Mouse (Mus musculus) liver, embryonic 11.5 days (tissue): ENCODE results near the gene Dpep1. TPM values are rescaled to one million over a fixed set of nuclear protein-coding genes. Genes with fewer than 3 reads are reported as not detected.

Experiments used
- ATAC-seq: fragments of 200-750 bp; cut with Nextera tagmentation; replicated peaks from 2 replicates; pipeline ENCODE4 v1.8.0; 2017; ENCODE audit warnings: moderate number of reproducible peaks, mild to moderate bottlenecking, moderate TSS enrichment, moderate library complexity; ENCODE audit not compliant: low FRiP score
- DNase-seq: peaks from one replicate; pipeline ENCODE4 v3.0.0-alpha.2; 2017; ENCODE audit warnings: low spot score
- H3K27ac ChIP-seq: fragments of 300-500 bp; sonication (generic); 2 replicates; pipeline ENCODE4 v1.5.1; 2014; ENCODE audit warnings: mild to moderate bottlenecking, low read depth, low read length, control low read depth
- H3K27me3 ChIP-seq: fragments of 300-500 bp; sonication (generic); replicated peaks from 2 replicates; pipeline ENCODE4 v1.6.1; 2014; ENCODE audit warnings: low read length, mixed read lengths; ENCODE audit not compliant: control insufficient read depth, insufficient read depth
- H3K36me3 ChIP-seq: fragments of 300-500 bp; sonication (generic); 2 replicates; pipeline ENCODE4 v1.6.1; 2014; ENCODE audit warnings: mild to moderate bottlenecking, low read length, moderate library complexity, mixed read lengths; ENCODE audit not compliant: control insufficient read depth, insufficient read depth
- H3K4me1 ChIP-seq: fragments of 300-500 bp; sonication (generic); replicated peaks from 2 replicates; pipeline ENCODE4 v1.6.1; 2014; ENCODE audit warnings: low read length, mixed read lengths; ENCODE audit not compliant: control insufficient read depth, insufficient read depth
- H3K4me2 ChIP-seq: fragments of 300-500 bp; sonication (generic); 2 replicates; pipeline ENCODE4 v1.6.1; 2014; ENCODE audit warnings: mild to moderate bottlenecking, control low read depth, moderate library complexity
- H3K4me3 ChIP-seq: fragments of 300-500 bp; sonication (generic); 2 replicates; pipeline ENCODE4 v1.5.1; 2014; ENCODE audit warnings: low read depth, low read length, control low read depth
- H3K9ac ChIP-seq: fragments of 300-500 bp; sonication (generic); 2 replicates; pipeline ENCODE4 v1.6.1; 2014; ENCODE audit warnings: low read depth, low read length, control low read depth
- H3K9me3 ChIP-seq: fragments of 300-500 bp; sonication (generic); 2 replicates; pipeline ENCODE4 v1.6.1; 2016; ENCODE audit warnings: low read length, inconsistent platforms, mixed read lengths; ENCODE audit not compliant: control insufficient read depth
- whole genome bisulfite sequencing: fragments of 180-500 bp; shearing (Covaris S2); extraction: QIAGEN DNeasy Blood & Tissue Kit; methylation state at CpG from one replicate; pipeline ENCODE4 v1.1.7; 2014; 5-methylcytosine and 5-hydroxymethylcytosine counted together
- polyA plus RNA-seq: library from polyadenylated mRNA; unstranded; fragments of >200 nt; fragmentation: Nextera tagmentation; extraction: Ambion mirVana; gene quantifications from 2 replicates; pipeline ENCODE4 v1.2.1, GENCODE M21; 2014

The Dpep1 gene
- 0.52 and 1.3 TPM in 2 replicates for polyA plus RNA-seq

DNA sequence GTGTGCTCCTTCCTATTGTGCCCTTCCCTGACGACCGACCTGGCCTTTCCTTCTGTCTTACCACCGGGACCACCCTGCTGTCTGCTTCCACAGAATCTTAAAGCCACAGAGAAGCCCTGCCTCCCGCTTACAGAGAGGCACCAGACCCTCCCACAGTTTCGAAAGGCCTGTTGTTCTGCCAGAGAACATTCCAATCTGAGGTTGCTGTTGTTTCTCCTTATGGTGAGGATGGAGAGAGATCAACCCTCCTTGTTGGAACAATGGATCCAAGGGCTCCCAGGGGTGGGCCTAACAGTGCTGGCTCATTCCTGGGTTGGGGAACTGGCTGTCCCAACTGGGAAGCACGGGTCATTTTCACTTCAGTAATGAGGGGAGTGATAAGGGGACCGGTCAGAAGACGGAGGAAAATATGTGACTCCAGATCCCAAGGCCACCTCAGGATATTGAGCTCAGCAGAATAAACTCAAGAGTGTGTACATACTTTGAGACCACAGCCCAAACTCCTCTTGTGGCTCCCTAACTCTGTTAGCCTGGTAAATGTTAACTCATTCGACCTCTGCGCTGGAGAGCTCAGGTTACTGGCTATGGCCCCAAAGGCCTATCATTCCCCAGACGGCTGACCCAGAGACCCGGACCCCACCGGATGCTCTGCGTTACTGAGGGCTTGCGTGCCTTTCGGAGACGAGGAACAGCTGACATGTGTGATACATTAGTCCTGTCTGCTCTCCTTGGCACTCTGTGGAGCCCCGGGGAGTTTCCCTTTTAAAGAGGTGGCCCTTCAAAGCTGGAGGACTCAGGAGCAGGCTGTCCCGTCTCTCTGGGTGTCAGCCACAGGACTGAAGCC, at the start of gene Dpep1:
Dpep1 (plus strand) TSS at position 677 of the 844 bp plus-strand sequence.
- Histone ChIP-seq H3K9ac (no peak within 1 kb of the TSS), H3K4me2 (no peak within 1 kb of the TSS), H3K4me1 (peaks cover 10% of the 10 kb centered on the region; the same call in 1 of the 2 replicates), H3K27me3 (0 out of 2 replicates have a peak, but pooled peaks cover 6% of the 10 kb centered on the region), H3K9me3 (no peaks in the 10 kb centered on the region), H3K36me3 (no peaks in the 10 kb centered on the region), H3K27ac (no peak within 1 kb of the TSS), H3K4me3 (no peak within 1 kb of the TSS)
- DNase-seq (no peak), ATAC-seq (no peak)
- 38% methylated on average over 19 of the region's 19 CpGs for WGBS

DNA sequence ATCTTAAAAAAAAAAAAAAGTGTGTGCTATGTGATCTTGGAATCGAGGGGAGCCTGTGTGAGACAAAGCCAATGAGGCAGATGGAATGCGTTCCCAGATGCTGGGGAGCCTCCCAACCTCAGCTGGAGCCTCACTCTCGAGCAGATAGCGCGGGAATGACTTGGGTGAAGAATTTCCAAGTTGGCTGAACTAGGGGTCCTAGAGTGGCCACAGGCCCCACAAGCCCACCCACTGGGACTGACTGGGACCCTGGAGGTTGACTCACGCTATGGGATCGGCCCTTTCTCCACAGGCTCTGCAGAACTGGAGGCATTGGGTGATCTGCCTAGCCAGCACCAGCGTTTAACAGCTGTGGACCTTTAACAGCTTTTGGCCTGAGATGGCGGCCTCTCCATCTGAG, 49.8 kb upstream of the Dpep1 start:
- H3K4me1 ChIP-seq, result 0 out of 2 replicates have a peak, but pooled peaks cover 3% of the 10 kb centered on the region
- no peaks in the 10 kb centered on the region for H3K27me3 ChIP-seq
- no peak for ATAC-seq
- no peak overlapping the region for H3K27ac ChIP-seq
- H3K4me3 ChIP-seq, result no peak overlapping the region
- no peak overlapping the region for H3K9ac ChIP-seq
- no peak overlapping the region for H3K4me2 ChIP-seq
- DNase-seq, result no peak
- no peaks in the 10 kb centered on the region for H3K36me3 ChIP-seq
- 0 out of 2 replicates have a peak, but pooled peaks cover 2% of the 10 kb centered on the region for H3K9me3 ChIP-seq
- 83% methylated on average over 9 of the region's 9 CpGs for WGBS

DNA sequence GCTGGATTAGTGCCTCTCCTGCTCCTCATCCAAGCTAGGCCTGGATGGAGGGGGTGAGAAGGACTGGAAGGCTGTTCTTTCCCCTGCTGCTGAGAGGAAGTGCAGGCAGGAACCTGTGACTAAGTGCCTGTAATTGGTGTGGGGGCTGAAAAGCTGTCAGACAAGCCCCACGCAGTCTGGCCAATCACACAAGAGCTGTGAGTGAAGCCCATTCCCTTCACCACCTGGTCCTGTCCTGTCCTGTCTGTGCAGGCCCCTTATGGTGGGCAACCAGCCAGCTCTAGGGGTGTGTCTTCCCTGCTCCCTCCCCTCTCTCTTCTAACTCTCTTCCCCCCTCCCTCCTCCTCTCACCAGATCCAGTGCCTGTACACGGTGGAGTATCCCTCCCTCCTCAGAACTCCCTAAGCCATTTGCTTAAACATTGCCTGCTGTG, 48.4 kb upstream of the Dpep1 start:
- no peak overlapping the region; the same call in 1 of the 2 replicates for H3K27ac ChIP-seq
- no peak for ATAC-seq
- no peak overlapping the region for H3K9ac ChIP-seq

DNA sequence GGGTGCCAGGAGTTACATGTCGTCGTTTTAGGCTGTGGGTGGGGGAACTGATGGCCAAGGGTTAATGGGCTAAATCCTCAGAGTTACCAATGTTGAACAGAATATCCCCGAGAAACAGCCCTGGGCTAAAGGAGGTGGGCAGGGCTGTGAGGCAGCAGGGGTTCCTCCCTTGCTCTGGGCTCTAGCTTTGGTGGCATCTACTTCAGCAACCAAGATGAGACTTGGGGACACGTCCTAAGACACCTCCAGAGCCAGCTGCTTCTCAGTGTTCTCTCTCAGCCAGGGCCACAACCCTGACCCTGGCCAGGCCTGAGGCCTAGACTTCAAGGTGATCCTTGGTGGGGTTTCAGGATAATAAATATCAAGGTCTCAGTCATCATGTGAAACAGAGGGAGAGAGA, 47.3 kb upstream of the Dpep1 start:
- H3K9ac ChIP-seq, result no peak overlapping the region
- H3K4me3 ChIP-seq, result no peak overlapping the region
- H3K27ac ChIP-seq, result no peak overlapping the region
- no peak for DNase-seq
- ATAC-seq, result no peak
- 0 out of 2 replicates have a peak, but pooled peaks cover 3% of the 10 kb centered on the region for H3K4me1 ChIP-seq
- 51% methylated on average over 4 of the region's 4 CpGs for WGBS
- no peaks in the 10 kb centered on the region for H3K36me3 ChIP-seq
- H3K4me2 ChIP-seq, result no peak overlapping the region
- no peaks in the 10 kb centered on the region for H3K27me3 ChIP-seq
- no peaks in the 10 kb centered on the region for H3K9me3 ChIP-seq

More for the DNA sequence above, 48.4 kb upstream of the Dpep1 start:
- DNase-seq, result no peak
- no peaks in the 10 kb centered on the region for H3K27me3 ChIP-seq
- no peaks in the 10 kb centered on the region for H3K36me3 ChIP-seq
- 0 out of 2 replicates have a peak, but pooled peaks cover 3% of the 10 kb centered on the region for H3K4me1 ChIP-seq
- no peak overlapping the region for H3K4me2 ChIP-seq
- no peak overlapping the region for H3K4me3 ChIP-seq
- H3K9me3 ChIP-seq, result 0 out of 2 replicates have a peak, but pooled peaks cover 2% of the 10 kb centered on the region
- 29% methylated on average over 2 of the region's 2 CpGs for WGBS

DNA sequence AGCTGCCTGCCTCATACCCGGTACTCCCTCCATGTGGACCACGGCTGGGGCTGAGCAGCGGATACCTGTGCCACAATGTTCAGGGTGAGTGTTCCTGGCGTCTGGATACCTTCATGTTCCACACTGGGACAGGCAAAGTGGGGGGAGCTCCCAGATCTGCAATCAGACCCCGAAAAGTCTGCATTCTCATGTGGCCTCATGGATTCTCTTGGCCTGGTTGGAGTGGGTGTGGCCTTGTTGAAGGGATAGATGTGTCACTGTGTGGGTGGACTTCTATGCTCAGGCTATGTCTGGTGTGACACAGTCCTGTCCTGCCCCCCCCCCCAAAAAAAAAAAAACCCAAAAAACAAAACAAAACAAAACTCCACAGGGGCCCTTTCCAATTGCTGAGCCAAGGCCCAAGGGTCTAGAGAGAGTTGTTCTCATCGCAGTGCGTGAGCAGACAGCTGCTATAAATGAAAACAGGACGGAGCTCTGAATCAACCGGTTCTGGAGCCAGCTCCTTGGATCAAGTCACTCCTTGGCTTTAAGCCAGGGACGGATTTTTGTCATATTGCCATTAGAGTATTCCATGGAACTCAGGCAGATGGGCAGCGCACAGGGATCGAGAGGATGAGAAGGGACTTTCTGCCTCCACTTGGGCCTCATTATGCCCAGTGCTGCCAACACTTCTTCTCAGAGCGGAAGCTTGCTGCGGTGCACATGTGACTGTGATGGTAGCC, 44.1 kb upstream of the Dpep1 start:
- ATAC-seq (no peak), DNase-seq (no peak)
- H3K4me3 ChIP-seq, result no peak overlapping the region
- H3K27ac ChIP-seq, result no peak overlapping the region
- no peak overlapping the region for H3K4me2 ChIP-seq
- no peak overlapping the region for H3K9ac ChIP-seq
- 84% methylated on average over 14 of the region's 14 CpGs for WGBS
- no peaks in the 10 kb centered on the region for H3K27me3 ChIP-seq
- 0 out of 2 replicates have a peak, but pooled peaks cover 3% of the 10 kb centered on the region for H3K4me1 ChIP-seq
- H3K9me3 ChIP-seq, result no peaks in the 10 kb centered on the region
- H3K36me3 ChIP-seq, result no peaks in the 10 kb centered on the region

DNA sequence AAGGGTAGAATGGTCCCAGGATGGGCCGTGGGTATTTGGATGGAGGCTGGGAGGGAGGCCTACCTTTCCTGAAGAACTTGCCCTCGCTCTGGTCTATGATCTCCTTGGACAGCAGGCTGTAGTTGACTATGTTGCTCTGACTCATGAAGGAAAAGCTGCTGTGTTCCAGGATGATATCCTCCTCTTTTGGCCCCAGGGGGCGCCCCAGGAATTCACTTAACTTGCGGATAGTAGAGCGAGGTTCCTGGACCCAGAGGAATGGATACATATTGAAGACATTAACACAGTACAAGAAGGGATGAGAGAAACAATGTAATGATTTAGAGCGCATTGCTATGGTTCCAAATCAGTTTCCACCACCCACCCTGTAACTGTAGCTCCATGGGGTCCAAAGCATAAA, 40.8 kb upstream of the Dpep1 start:
- 45% methylated on average over 6 of the region's 6 CpGs for WGBS
- DNase-seq, result no peak
- no peaks in the 10 kb centered on the region for H3K27me3 ChIP-seq
- no peak overlapping the region for H3K4me2 ChIP-seq
- H3K4me1 ChIP-seq, result no peaks in the 10 kb centered on the region
- H3K9ac ChIP-seq, result no peak overlapping the region
- no peak overlapping the region for H3K4me3 ChIP-seq
- H3K27ac ChIP-seq, result no peak overlapping the region
- no peaks in the 10 kb centered on the region for H3K36me3 ChIP-seq
- no peaks in the 10 kb centered on the region for H3K9me3 ChIP-seq
- ATAC-seq, result no peak

DNA sequence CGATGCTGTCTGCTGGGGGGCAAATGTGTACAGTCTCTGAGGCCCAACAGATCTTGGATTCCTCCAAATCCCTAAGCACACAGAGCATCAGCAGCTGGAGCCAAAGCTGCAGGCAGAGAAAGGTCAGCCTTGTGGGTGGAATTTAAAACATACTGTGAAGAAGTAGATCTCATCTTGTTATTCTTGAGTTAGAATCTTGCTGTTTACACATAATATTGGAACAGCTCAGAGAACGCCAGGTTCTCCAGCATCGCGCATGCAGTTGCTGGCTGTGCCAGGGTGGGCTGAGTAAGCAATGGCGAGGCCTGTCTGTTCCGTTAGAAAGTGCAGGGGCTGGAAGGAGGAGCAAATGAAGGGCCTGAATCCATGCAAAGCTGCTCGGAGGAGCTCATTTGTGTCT, 39.7 kb upstream of the Dpep1 start:
- Histone ChIP-seq H3K4me2 (no peak overlapping the region), H3K4me1 (no peaks in the 10 kb centered on the region), H3K36me3 (no peaks in the 10 kb centered on the region), H3K27ac (no peak overlapping the region), H3K4me3 (no peak overlapping the region), H3K27me3 (no peaks in the 10 kb centered on the region), H3K9me3 (no peaks in the 10 kb centered on the region), H3K9ac (no peak overlapping the region)
- DNase-seq (no peak), ATAC-seq (no peak)
- WGBS, result 83% methylated on average over 7 of the region's 7 CpGs

DNA sequence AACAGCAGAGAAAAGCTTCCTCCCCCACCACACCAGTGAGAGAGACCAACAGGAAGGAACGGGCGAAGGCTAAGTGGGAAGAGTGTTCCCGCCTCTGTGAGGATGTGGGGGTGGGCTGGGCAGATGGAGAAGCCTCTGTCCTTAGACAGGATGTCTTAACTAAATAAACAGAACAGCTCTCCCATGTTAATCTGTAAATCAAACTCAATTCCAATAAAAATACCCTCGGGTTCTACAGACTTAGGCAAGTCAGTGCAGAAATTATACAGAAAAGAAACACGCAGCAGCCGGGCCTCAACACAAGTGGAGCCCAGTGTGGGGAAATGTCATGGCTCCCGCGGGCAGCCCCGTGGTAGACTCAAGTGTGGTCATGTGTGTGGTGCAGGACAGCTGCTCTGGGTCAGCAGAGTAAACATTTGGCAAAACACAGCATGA, 35.3 kb upstream of the Dpep1 start:
- Histone ChIP-seq H3K4me2 (no peak overlapping the region), H3K36me3 (no peaks in the 10 kb centered on the region), H3K9ac (no peak overlapping the region), H3K4me3 (no peak overlapping the region), H3K27me3 (no peaks in the 10 kb centered on the region), H3K27ac (no peak overlapping the region), H3K9me3 (no peaks in the 10 kb centered on the region), H3K4me1 (peaks cover 3% of the 10 kb centered on the region)
- 53% methylated on average over 9 of the region's 9 CpGs for WGBS
- DNase-seq (no peak), ATAC-seq (no peak)
